Mouse (Mus musculus): Measurements from ENCODE around the gene Aldh6a1. TPM values are rescaled to one million over a fixed set of nuclear protein-coding genes. Genes with fewer than 3 reads are reported as not detected.

Gene Aldh6a1
- total RNA-seq, 2 experiments from 2014 or later = 58.8 to 59.6 TPM

- peak; percentile 79 to 88 for DNase-seq (ENCODE audit: low spot score in 2 of 2)
Observed at GRCm38 (mm10) chr12:84416834-84417604, 33.8 kb downstream of the Aldh6a1 start, which contains the start of gene Rnf113a2. Gene Rnf113a2, plus strand, starts transcription at chr12:84417196.

- DNase-seq (ENCODE audit: low spot score in 2 of 2) = peak; percentile 88 to 94
Observed at GRCm38 (mm10) chr12:84408819-84409507, 41.8 kb downstream of the Aldh6a1 start, which contains the start of the genes Entpd5 and Bbof1. Gene Entpd5, minus strand, starts transcription at chr12:84409029. Gene Bbof1, plus strand, starts transcription at chr12:84409071.

- peak in 1 of 2 experiments; percentile 29 for DNase-seq (ENCODE audit: low spot score in 2 of 2)
Observed at GRCm38 (mm10) chr12:84407874-84408818, 42.7 kb downstream of the Aldh6a1 start.

- no peak for DNase-seq (ENCODE audit: low spot score in 2 of 2)
Observed at GRCm38 (mm10) chr12:84407259-84407658, 43.5 kb downstream of the Aldh6a1 start.

GRCm38 (mm10) chr12:84404541-84404940, 46.3 kb downstream of the Aldh6a1 start:
- DNase-seq (ENCODE audit: low spot score in 2 of 2) = peak in 1 of 2 experiments; percentile 10

- no peak for DNase-seq (ENCODE audit: low spot score in 2 of 2)
Observed at GRCm38 (mm10) chr12:84402923-84403322, 47.9 kb downstream of the Aldh6a1 start.

- no peak for DNase-seq (ENCODE audit: low spot score in 2 of 2)
Observed at GRCm38 (mm10) chr12:84400653-84401052, 50.2 kb downstream of the Aldh6a1 start.

GRCm38 (mm10) chr12:84400068-84400467, 50.7 kb downstream of the Aldh6a1 start:
- no peak for DNase-seq (ENCODE audit: low spot score in 2 of 2)

GRCm38 (mm10) chr12:84399663-84400062, 51.1 kb downstream of the Aldh6a1 start:
- DNase-seq (ENCODE audit: low spot score in 2 of 2) = no peak

- DNase-seq (ENCODE audit: low spot score in 2 of 2) = no peak
Observed at GRCm38 (mm10) chr12:84399135-84399534, 51.7 kb downstream of the Aldh6a1 start.

- no peak for DNase-seq (ENCODE audit: low spot score in 2 of 2)
Observed at GRCm38 (mm10) chr12:84398629-84399028, 52.2 kb downstream of the Aldh6a1 start.

GRCm38 (mm10) chr12:84397685-84398084, 53.1 kb downstream of the Aldh6a1 start:
- DNase-seq (ENCODE audit: low spot score in 2 of 2) = no peak

- DNase-seq (ENCODE audit: low spot score in 2 of 2) = no peak
Observed at GRCm38 (mm10) chr12:84396947-84397679, 53.7 kb downstream of the Aldh6a1 start.

- DNase-seq (ENCODE audit: low spot score in 2 of 2) = no peak
Observed at GRCm38 (mm10) chr12:84393847-84394246, 57.0 kb downstream of the Aldh6a1 start.

- DNase-seq (ENCODE audit: low spot score in 2 of 2) = no peak
Observed at GRCm38 (mm10) chr12:84392681-84393080, 58.1 kb downstream of the Aldh6a1 start.

- no peak for DNase-seq (ENCODE audit: low spot score in 2 of 2)
Observed at GRCm38 (mm10) chr12:84390336-84390735, 60.5 kb downstream of the Aldh6a1 start.

- DNase-seq (ENCODE audit: low spot score in 2 of 2) = no peak
Observed at GRCm38 (mm10) chr12:84388774-84389400, 61.9 kb downstream of the Aldh6a1 start.

GRCm38 (mm10) chr12:84388097-84388496, 62.7 kb downstream of the Aldh6a1 start:
- no peak for DNase-seq (ENCODE audit: low spot score in 2 of 2)

GRCm38 (mm10) chr12:84385408-84385807, 65.4 kb downstream of the Aldh6a1 start:
- no peak for DNase-seq (ENCODE audit: low spot score in 2 of 2)

GRCm38 (mm10) chr12:84384644-84385081, 66.1 kb downstream of the Aldh6a1 start:
- peak in 1 of 2 experiments; percentile 10 for DNase-seq (ENCODE audit: low spot score in 2 of 2)
